Mouse (Mus musculus): ENCODE measurements at regions not wholly inside any gene's neighbourhood (a gene's known extent, or its start where the extent isn't known, plus 50 kb on each side); places are given as distances from the start of the nearest gene placed in this dataset.

DNA sequence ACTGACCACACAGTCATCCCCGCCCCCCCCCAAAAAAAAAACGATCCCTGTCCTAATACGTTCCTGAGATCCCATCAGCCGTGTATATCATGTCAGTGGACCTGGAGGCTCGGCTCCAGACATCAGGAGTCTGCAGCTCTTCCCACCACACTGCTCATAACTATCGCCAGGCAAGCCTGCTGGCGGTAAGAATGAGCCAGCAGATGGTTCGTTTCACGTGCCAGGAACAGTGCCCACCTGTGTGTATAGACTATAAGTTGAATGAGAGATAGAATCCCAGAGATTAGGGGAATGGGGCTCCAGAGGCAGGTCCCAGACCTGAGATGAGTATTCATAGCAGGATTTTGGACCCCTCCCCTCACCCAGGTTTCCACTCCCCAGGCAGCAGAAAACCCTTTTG, 144.2 kb upstream of the A430005L14Rik start:
- TF ChIP-seq ZC3H11A (IDR thresholded peaks at IDR 0.05; ENCODE audit: low read depth, low read length) (no peak), SMC3 (IDR thresholded peaks at IDR 0.05; ENCODE audit: low read depth, low read length) (no peak), NRF1 (IDR thresholded peaks at IDR 0.05; ENCODE audit: insufficient read depth, low read depth, low read length, poor library complexity, severe bottlenecking) (no peak), GATA1 (IDR thresholded peaks at IDR 0.05; ENCODE audit: low read depth, low read length) (no peak)
- Histone ChIP-seq H3K4me3 (ENCODE audit: control insufficient read depth in 1 of 2, insufficient read depth in 1 of 2, low read depth in 2 of 2, low read length in 2 of 2) (no peak overlapping the region), H3K9ac (ENCODE audit: control insufficient read depth, low read depth, low read length, poor library complexity, severe bottlenecking) (no peak overlapping the region), H3K27me3 (ENCODE audit: control insufficient read depth in 1 of 2, insufficient read depth in 2 of 2, low read length in 2 of 2) (no peaks in the 10 kb centered on the region), H3K36me3 (ENCODE audit: control insufficient read depth in 1 of 2, insufficient read depth in 2 of 2, low read length in 2 of 2) (no peaks in the 10 kb centered on the region), H3K4me1 (ENCODE audit: control insufficient read depth in 1 of 2, insufficient read depth in 2 of 2, low read length in 2 of 2) (no peaks in the 10 kb centered on the region), H3K27ac (ENCODE audit: control insufficient read depth, low read depth, low read length) (no peak overlapping the region), H3K79me2 (ENCODE audit: control insufficient read depth, insufficient read depth, low read length, poor library complexity) (no peaks in the 10 kb centered on the region), H3K9me3 (replicated peaks; ENCODE audit: insufficient read depth, low read length) (no peaks in the 10 kb centered on the region)
- DNase-seq (ENCODE audit: low read depth, low spot score), result no peak

DNA sequence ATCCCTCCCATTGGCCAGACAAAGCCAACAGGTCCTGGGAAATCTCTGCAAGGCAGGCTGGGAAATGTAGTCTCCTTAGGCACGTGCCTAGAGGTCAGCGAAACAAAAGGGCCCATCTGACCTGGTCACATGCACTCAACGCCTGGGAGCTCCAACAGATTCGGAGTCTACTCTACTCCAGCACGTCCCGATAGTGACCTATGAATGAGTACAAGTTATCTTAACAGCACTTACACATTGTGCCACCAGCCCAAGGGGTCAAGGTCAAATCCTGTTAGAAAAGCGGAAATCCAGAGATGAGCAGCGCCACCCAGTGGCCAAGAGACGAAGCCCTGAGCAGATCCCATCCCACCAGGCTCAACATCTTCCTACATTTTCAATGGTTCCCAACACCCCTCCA, 129.1 kb upstream of the A430005L14Rik start:
- H3K9me3 ChIP-seq (replicated peaks; ENCODE audit: insufficient read depth, low read length), result no peaks in the 10 kb centered on the region
- H3K4me1 ChIP-seq (ENCODE audit: control insufficient read depth in 1 of 2, insufficient read depth in 2 of 2, low read length in 2 of 2), result no peaks in the 10 kb centered on the region
- H3K36me3 ChIP-seq (ENCODE audit: control insufficient read depth in 1 of 2, insufficient read depth in 2 of 2, low read length in 2 of 2), result no peaks in the 10 kb centered on the region
- H3K27me3 ChIP-seq (ENCODE audit: control insufficient read depth in 1 of 2, insufficient read depth in 2 of 2, low read length in 2 of 2), result no peaks in the 10 kb centered on the region
- TF ChIP-seq CTCF (IDR thresholded peaks at IDR 0.05 in 2 of 3, conservative IDR thresholded peaks at IDR 0.05 in 1 of 3; ENCODE audit: control insufficient read depth in 1 of 3, insufficient read depth in 1 of 3, low read depth in 2 of 3, low read length in 3 of 3, poor library complexity in 1 of 3, severe bottlenecking in 1 of 3), result 0 out of 6 replicates have a peak, but pooled peaks of 1 of the 3 experiments have one; percentile 17
- TF ChIP-seq MAFK (IDR thresholded peaks at IDR 0.05; ENCODE audit: borderline replicate concordance, low read depth, low read length), result no peak
- no peak overlapping the region for H3K9ac ChIP-seq (ENCODE audit: control insufficient read depth, low read depth, low read length, poor library complexity, severe bottlenecking)
- no peaks in the 10 kb centered on the region for H3K79me2 ChIP-seq (ENCODE audit: control insufficient read depth, insufficient read depth, low read length, poor library complexity)
- no peak overlapping the region for H3K4me3 ChIP-seq (ENCODE audit: control insufficient read depth in 1 of 2, insufficient read depth in 1 of 2, low read depth in 2 of 2, low read length in 2 of 2)
- DNase-seq (ENCODE audit: low read depth, low spot score), result no peak
- no peak overlapping the region for H3K27ac ChIP-seq (ENCODE audit: control insufficient read depth, low read depth, low read length)

DNA sequence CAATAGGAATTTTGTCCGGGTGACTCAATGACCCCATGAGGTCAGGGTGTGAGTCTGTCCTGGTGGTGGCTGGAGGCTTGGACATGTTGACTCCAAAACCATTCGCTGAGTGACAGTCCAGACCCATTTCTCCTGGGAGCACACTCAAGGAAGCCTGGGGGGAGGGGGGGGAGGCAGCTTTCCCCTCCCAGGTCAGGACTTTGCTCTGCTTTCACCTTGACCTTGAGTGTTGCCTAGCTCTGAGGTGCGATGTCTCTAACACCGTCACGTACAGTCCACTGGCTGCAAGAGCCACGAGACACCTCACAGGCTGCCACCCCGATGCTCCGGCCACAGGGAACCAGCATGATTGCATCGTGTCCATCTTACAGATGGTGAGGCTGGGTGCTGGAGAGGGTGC, 127.3 kb upstream of the A430005L14Rik start:
- Histone ChIP-seq H3K9me3 (replicated peaks; ENCODE audit: insufficient read depth, low read length) (no peaks in the 10 kb centered on the region), H3K27me3 (ENCODE audit: control insufficient read depth in 1 of 2, insufficient read depth in 2 of 2, low read length in 2 of 2) (no peaks in the 10 kb centered on the region), H3K4me1 (ENCODE audit: control insufficient read depth in 1 of 2, insufficient read depth in 2 of 2, low read length in 2 of 2) (no peaks in the 10 kb centered on the region), H3K9ac (ENCODE audit: control insufficient read depth, low read depth, low read length, poor library complexity, severe bottlenecking) (no peak overlapping the region), H3K36me3 (ENCODE audit: control insufficient read depth in 1 of 2, insufficient read depth in 2 of 2, low read length in 2 of 2) (no peaks in the 10 kb centered on the region), H3K27ac (ENCODE audit: control insufficient read depth, low read depth, low read length) (no peak overlapping the region), H3K79me2 (ENCODE audit: control insufficient read depth, insufficient read depth, low read length, poor library complexity) (no peaks in the 10 kb centered on the region), H3K4me3 (ENCODE audit: control insufficient read depth in 1 of 2, insufficient read depth in 1 of 2, low read depth in 2 of 2, low read length in 2 of 2) (no peak overlapping the region)
- no peak for DNase-seq (ENCODE audit: low read depth, low spot score)
- TF ChIP-seq NELFE (IDR thresholded peaks at IDR 0.05; ENCODE audit: low read depth, low read length) (no peak), RCOR1 (IDR thresholded peaks at IDR 0.05; ENCODE audit: low read depth, low read length) (no peak), MYC (IDR thresholded peaks at IDR 0.05; ENCODE audit: low read depth, low read length) (no peak), MEF2A (IDR thresholded peaks at IDR 0.05; ENCODE audit: extremely low read depth, insufficient replicate concordance, low read depth, low read length, poor library complexity, severe bottlenecking) (no peak), MXI1 (IDR thresholded peaks at IDR 0.05; ENCODE audit: low read depth, low read length) (no peak), ZC3H11A (IDR thresholded peaks at IDR 0.05; ENCODE audit: low read depth, low read length) (no peak), ZKSCAN1 (IDR thresholded peaks at IDR 0.05; ENCODE audit: low read depth, low read length) (no peak), POLR2A (IDR thresholded peaks at IDR 0.05; ENCODE audit: control insufficient read depth in 1 of 2, insufficient read depth in 1 of 2, low read depth in 1 of 2, low read length in 2 of 2, poor library complexity in 1 of 2) (no peak), RAD21 (IDR thresholded peaks at IDR 0.05; ENCODE audit: low read depth, low read length) (no peak), JUND (IDR thresholded peaks at IDR 0.05; ENCODE audit: low read depth, low read length) (no peak), KAT2A (conservative IDR thresholded peaks at IDR 0.05; ENCODE audit: low read depth, low read length) (no peak), ZNF384 (IDR thresholded peaks at IDR 0.05; ENCODE audit: low read depth, low read length) (no peak), ZMIZ1 (IDR thresholded peaks at IDR 0.05; ENCODE audit: low read depth, low read length) (no peak), USF2 (IDR thresholded peaks at IDR 0.05; ENCODE audit: borderline replicate concordance in 1 of 2, insufficient read depth in 1 of 2, low read depth in 1 of 2, low read length in 2 of 2) (no peak)

All from MEL (cell line).